ENCODE assay signal across 12 mouse cellular contexts in genomic region chr2:77897988-77898387, GRCm38 (mm10).
"Had no signal": no experiment of that assay in that cellular context is flagged by ENCODE, and none has a peak within 500 bp of the region (broad histone marks: within the 10 kb centered on the region; RNA-seq: fewer than 3 reads in every experiment).

No protein-coding gene starts in this region.

- ATAC-seq: intestine, embryonic 16.5 days; liver, embryonic 12.5 days had no signal

- DNase-seq: gastrocnemius, postnatal 36 days; heart, adult 11 months; heart, adult 2 months; heart, postnatal 14 days; heart, postnatal 36 days; kidney, adult 11 months; kidney, adult 2 months; kidney, adult 9 months; kidney, postnatal 14 days; kidney, postnatal 36 days had no signal
